Mouse (Mus musculus) adrenal gland, adult 2 months (tissue): ENCODE results near the gene Hcfc1. TPM values are rescaled to one million over a fixed set of nuclear protein-coding genes. Genes with fewer than 3 reads are reported as not detected.

Experiments
- DNase-seq: peaks from one replicate; pipeline ENCODE4 v3.0.0; 2021
- polyA plus RNA-seq: library from polyadenylated mRNA; depleted of rRNA; stranded (reverse); fragments of >200 nt; gene quantifications from 2 replicates; pipeline ENCODE4 v1.2.3, GENCODE M21; 2012; rRNA removed
- total RNA-seq, 2 experiments: library from RNA; stranded (reverse); gene quantifications; 2 replicates each; pipeline ENCODE4 v1.2.3; 2021

Gene Hcfc1
- total and polyA plus RNA-seq, 3 experiments: 44.2 to 113 (median 66.4) TPM

- no peak for DNase-seq
Measured at GRCm38 (mm10) chrX:73942294-73942693, 23.9 kb downstream of the Hcfc1 start.

GRCm38 (mm10) chrX:73941860-73942259, 24.3 kb downstream of the Hcfc1 start:
- DNase-seq: no peak

- no peak for DNase-seq
Measured at GRCm38 (mm10) chrX:73931871-73932270, 34.3 kb downstream of the Hcfc1 start.

- DNase-seq: peak; percentile 71
Measured at GRCm38 (mm10) chrX:73930402-73931062, 35.6 kb downstream of the Hcfc1 start, which contains the start of gene Renbp. Gene Renbp, minus strand, starts transcription at chrX:73930850.

GRCm38 (mm10) chrX:73922550-73922882, 43.6 kb downstream of the Hcfc1 start:
- no peak for DNase-seq

- DNase-seq: peak; percentile 93
Measured at GRCm38 (mm10) chrX:73921823-73922549, 44.2 kb downstream of the Hcfc1 start, which contains the start of the genes Arhgap4 and Naa10. Gene Arhgap4, minus strand, starts transcription at chrX:73921870. Gene Naa10, minus strand, starts transcription at chrX:73921944.

GRCm38 (mm10) chrX:73921285-73921822, 44.8 kb downstream of the Hcfc1 start:
- no peak for DNase-seq

GRCm38 (mm10) chrX:73918631-73919030, 47.5 kb downstream of the Hcfc1 start:
- DNase-seq: no peak

GRCm38 (mm10) chrX:73916945-73917344, 49.2 kb downstream of the Hcfc1 start:
- peak; percentile 14 for DNase-seq

- peak; percentile 90 for DNase-seq
Measured at GRCm38 (mm10) chrX:73914827-73915703, 51.1 kb downstream of the Hcfc1 start.

- DNase-seq: no peak
Measured at GRCm38 (mm10) chrX:73911588-73911987, 54.6 kb downstream of the Hcfc1 start.

GRCm38 (mm10) chrX:73911156-73911555, 55.0 kb downstream of the Hcfc1 start:
- DNase-seq: peak; percentile 24

GRCm38 (mm10) chrX:73910451-73910850, 55.7 kb downstream of the Hcfc1 start:
- DNase-seq: no peak

- no peak for DNase-seq
Measured at GRCm38 (mm10) chrX:73910049-73910448, 56.1 kb downstream of the Hcfc1 start.

GRCm38 (mm10) chrX:73897959-73898358, 68.2 kb downstream of the Hcfc1 start:
- DNase-seq: no peak

- peak; percentile 30 for DNase-seq
Measured at GRCm38 (mm10) chrX:73895719-73896118, 70.4 kb downstream of the Hcfc1 start, which contains the start of gene L1cam. Gene L1cam, minus strand, starts transcription at chrX:73896105.

GRCm38 (mm10) chrX:73892833-73893232, 73.3 kb downstream of the Hcfc1 start:
- no peak for DNase-seq

Other genes starting within 250 kb of the Hcfc1 start
- 10 to 100 TPM; 28.1 to 29.6 TPM for gene Abcd1, start 249.8 kb downstream of the Hcfc1 start, total RNA-seq
- gene Abcd1, start 249.8 kb downstream of the Hcfc1 start, polyA plus RNA-seq: 35.2 and 41.1 TPM in 2 replicates
- under 1 TPM; 0.41 to 0.49 TPM for gene Plxnb3, start 209.3 kb downstream of the Hcfc1 start, total RNA-seq
- gene Plxnb3, start 209.3 kb downstream of the Hcfc1 start, polyA plus RNA-seq: 1.2 and 1.5 TPM in 2 replicates
- gene Srpk3, start 192.0 kb downstream of the Hcfc1 start, total RNA-seq: under 1 TPM; 0.20 to 0.41 TPM
- 1.1 and 1.3 TPM in 2 replicates for gene Srpk3, start 192.0 kb downstream of the Hcfc1 start, polyA plus RNA-seq
- 100 to 1,000 TPM; 521 to 581 TPM for gene Idh3g, start 179.5 kb downstream of the Hcfc1 start, total RNA-seq
- 256 and 277 TPM in 2 replicates for gene Idh3g, start 179.5 kb downstream of the Hcfc1 start, polyA plus RNA-seq
- 100 to 1,000 TPM; 163 to 177 TPM for gene Ssr4, start 179.3 kb downstream of the Hcfc1 start, total RNA-seq
- gene Ssr4, start 179.3 kb downstream of the Hcfc1 start, polyA plus RNA-seq: 257 and 339 TPM in 2 replicates
- gene Pdzd4, start 141.4 kb downstream of the Hcfc1 start, total RNA-seq: 1 to 10 TPM; 2.8 to 7.0 TPM
- 1.9 and 3.0 TPM in 2 replicates for gene Pdzd4, start 141.4 kb downstream of the Hcfc1 start, polyA plus RNA-seq
- gene Avpr2, start 74.3 kb downstream of the Hcfc1 start, total RNA-seq: not detected
- not detected in 2 replicates for gene Avpr2, start 74.3 kb downstream of the Hcfc1 start, polyA plus RNA-seq
- gene L1cam, start 70.3 kb downstream of the Hcfc1 start, total RNA-seq: 1 to 10 TPM; 8.6 to 9.7 TPM
- 2.6 and 4.4 TPM in 2 replicates for gene L1cam, start 70.3 kb downstream of the Hcfc1 start, polyA plus RNA-seq
- 1 to 10 TPM; 3.2 to 4.0 TPM for gene Arhgap4, start 44.5 kb downstream of the Hcfc1 start, total RNA-seq
- 9.9 and 11.1 TPM in 2 replicates for gene Arhgap4, start 44.5 kb downstream of the Hcfc1 start, polyA plus RNA-seq
- gene Naa10, start 44.4 kb downstream of the Hcfc1 start, total RNA-seq: 10 to 100 TPM; 69.6 to 93.8 TPM
- gene Naa10, start 44.4 kb downstream of the Hcfc1 start, polyA plus RNA-seq: 53.6 and 56.1 TPM in 2 replicates
- 10 to 100 TPM; 20.2 to 29.6 TPM for gene Renbp, start 35.5 kb downstream of the Hcfc1 start, total RNA-seq
- 3.1 and 4.3 TPM in 2 replicates for gene Renbp, start 35.5 kb downstream of the Hcfc1 start, polyA plus RNA-seq
- 100 to 1,000 TPM; 113 to 130 TPM for gene Irak1, start 57.6 kb upstream of the Hcfc1 start, total RNA-seq
- 586 and 733 TPM in 2 replicates for gene Irak1, start 57.6 kb upstream of the Hcfc1 start, polyA plus RNA-seq
- not detected for gene Opn1mw, start 161.1 kb upstream of the Hcfc1 start, total RNA-seq
- gene Opn1mw, start 161.1 kb upstream of the Hcfc1 start, polyA plus RNA-seq: not detected in 2 replicates
- gene Mecp2, start 169.0 kb upstream of the Hcfc1 start, total RNA-seq: 10 to 100 TPM; 31.3 to 34.8 TPM
- gene Mecp2, start 169.0 kb upstream of the Hcfc1 start, polyA plus RNA-seq: 3.7 and 4.7 TPM in 2 replicates
- gene Tex28, start 201.5 kb upstream of the Hcfc1 start, total RNA-seq: not detected
- not detected in 2 replicates for gene Tex28, start 201.5 kb upstream of the Hcfc1 start, polyA plus RNA-seq
- gene Tktl1, start 210.9 kb upstream of the Hcfc1 start, total RNA-seq: not detected
- gene Tktl1, start 210.9 kb upstream of the Hcfc1 start, polyA plus RNA-seq: not detected in 2 replicates